Mouse (Mus musculus): ENCODE data around the gene Glt6d1.
A peak's percentile ranks its signal among the peaks of the same experiment; 100 is the strongest.

Gene Glt6d1

DNA sequence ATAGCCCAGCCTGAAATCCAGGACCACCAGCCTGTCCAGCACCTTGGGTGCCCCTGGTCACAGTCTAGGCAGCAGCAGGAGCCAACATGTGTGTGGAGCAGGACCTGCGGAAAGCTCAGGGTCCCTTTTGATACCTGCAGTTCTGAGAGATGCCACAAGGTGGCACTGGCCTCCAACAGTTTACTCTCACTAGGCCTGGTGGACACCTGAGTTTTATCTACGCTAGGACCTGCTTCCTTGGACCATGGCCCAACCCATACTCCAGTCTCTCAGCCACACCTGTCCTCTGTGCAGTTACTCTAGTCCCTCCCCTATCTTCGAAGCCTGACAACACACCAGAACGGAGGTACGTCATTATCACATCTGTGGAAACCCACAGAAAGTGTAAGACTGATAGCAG, 20.6 kb upstream of the Glt6d1 start:
- DNase-seq (ENCODE audit: low read depth, low spot score) = peak; percentile 73
- H3K36me3 ChIP-seq (ENCODE audit: control insufficient read depth, insufficient read depth, low read length, poor library complexity, severe bottlenecking) = no peaks in the 10 kb centered on the region
- H3K27me3 ChIP-seq (ENCODE audit: control insufficient read depth, insufficient read depth, low read length, poor library complexity, severe bottlenecking) = no peaks in the 10 kb centered on the region

DNA sequence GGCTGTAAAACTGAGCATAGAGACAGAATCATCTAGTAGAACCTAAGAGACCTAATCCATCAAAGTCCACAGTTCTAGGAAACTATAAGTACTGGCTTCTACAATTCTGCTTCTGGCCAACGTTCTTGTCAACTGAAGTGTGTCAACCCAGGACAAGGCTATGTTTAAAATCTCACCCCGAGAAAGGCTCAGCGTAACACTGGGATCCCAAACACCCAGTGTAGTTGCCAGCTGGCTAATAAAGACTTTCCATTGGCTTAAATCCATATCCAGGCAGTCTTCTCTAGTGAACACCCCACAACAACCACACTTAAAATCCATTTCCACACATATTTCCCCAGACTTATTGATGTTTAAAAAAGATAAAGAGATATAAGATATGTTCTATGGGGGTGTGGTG, 15.1 kb upstream of the Glt6d1 start:
- no peaks in the 10 kb centered on the region for H3K27me3 ChIP-seq (ENCODE audit: control insufficient read depth, insufficient read depth, low read length, poor library complexity, severe bottlenecking)
- no peaks in the 10 kb centered on the region for H3K36me3 ChIP-seq (ENCODE audit: control insufficient read depth, insufficient read depth, low read length, poor library complexity, severe bottlenecking)
- no peak for DNase-seq (ENCODE audit: low read depth, low spot score)

DNA sequence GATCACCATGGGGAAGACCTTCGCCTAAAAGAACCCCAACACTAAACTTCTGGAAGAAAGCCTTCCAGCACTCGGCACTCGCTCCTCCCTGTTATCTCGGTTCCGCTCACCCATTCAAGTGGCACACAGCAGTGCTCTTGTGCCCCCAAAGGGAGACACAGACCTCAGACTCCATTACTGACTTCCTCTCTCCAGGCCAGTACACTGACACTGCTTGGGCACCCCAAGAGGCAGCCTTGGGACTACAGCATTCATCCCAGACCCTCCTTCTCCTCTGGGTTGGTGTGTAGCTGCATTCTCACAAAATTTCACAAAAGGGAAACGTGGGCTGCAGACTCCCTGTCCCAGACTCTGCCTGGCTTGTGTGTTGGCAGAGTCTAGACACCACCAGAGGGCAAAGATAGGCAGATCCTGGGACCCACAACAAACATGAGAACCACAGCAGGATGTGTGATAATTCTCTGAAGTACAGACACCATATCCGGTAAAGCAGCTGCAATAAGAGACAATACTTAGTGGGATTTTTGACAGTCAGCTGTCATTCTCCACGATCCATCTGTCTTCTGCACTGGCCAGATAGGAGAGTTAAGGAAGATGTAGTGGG, 12.8 kb upstream of the Glt6d1 start:
- no peak for DNase-seq (ENCODE audit: low read depth, low spot score)
- no peaks in the 10 kb centered on the region for H3K27me3 ChIP-seq (ENCODE audit: control insufficient read depth, insufficient read depth, low read length, poor library complexity, severe bottlenecking)

DNA sequence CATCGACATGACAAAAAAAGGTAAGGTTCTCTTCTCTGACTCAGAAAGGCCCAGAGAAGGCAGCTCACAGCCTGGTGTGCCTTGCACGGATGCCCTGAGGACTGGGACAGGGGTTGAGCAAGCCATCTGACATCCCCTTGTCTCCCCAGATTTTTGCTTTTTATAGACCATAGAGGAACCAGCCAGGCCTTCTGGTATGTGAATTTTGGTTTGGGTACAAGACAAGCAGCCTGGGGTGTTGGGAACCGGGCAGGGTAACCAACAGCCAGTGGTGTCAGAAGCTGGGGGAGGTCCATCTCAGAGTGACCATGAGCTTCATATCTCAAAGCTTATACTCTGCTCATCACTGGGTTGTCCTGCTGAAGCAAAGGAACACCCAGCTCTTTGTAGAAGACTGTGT, 9.1 kb upstream of the Glt6d1 start:
- DNase-seq (ENCODE audit: low read depth, low spot score) = no peak
- H3K36me3 ChIP-seq (ENCODE audit: control insufficient read depth, insufficient read depth, low read length, poor library complexity, severe bottlenecking) = no peaks in the 10 kb centered on the region
- no peaks in the 10 kb centered on the region for H3K27me3 ChIP-seq (ENCODE audit: control insufficient read depth, insufficient read depth, low read length, poor library complexity, severe bottlenecking)

More for the DNA sequence above, 12.8 kb upstream of the Glt6d1 start:
- H3K36me3 ChIP-seq (ENCODE audit: control insufficient read depth, insufficient read depth, low read length, poor library complexity, severe bottlenecking) = no peaks in the 10 kb centered on the region

DNA sequence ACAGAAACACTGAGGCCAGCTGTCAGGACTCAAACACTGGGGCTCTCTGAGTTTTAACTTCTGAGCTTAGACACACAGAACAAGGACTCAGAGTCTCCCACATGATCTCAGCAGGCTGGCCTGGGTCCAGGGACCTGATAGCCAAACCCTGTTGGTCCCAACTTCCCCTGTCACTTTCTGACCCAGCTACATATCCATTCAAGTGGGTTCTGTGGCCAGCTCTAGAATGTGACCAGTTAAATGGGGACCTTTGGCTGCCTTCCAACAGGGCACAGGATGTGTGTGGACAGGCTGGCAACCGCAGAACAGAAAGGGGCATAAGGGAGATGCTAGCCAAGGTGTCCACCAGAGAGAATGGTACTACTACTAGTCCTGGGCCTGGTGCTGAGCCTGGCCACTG, 7.2 kb upstream of the Glt6d1 start, which contains the start of gene Lcn9:
Gene Lcn9, plus strand, starts transcription at position 348 of the 400 bp plus-strand sequence.
- Histone ChIP-seq H3K27me3 (ENCODE audit: control insufficient read depth, insufficient read depth, low read length, poor library complexity, severe bottlenecking) (no peaks in the 10 kb centered on the region), H3K36me3 (ENCODE audit: control insufficient read depth, insufficient read depth, low read length, poor library complexity, severe bottlenecking) (no peaks in the 10 kb centered on the region)
- no peak for DNase-seq (ENCODE audit: low read depth, low spot score)

DNA sequence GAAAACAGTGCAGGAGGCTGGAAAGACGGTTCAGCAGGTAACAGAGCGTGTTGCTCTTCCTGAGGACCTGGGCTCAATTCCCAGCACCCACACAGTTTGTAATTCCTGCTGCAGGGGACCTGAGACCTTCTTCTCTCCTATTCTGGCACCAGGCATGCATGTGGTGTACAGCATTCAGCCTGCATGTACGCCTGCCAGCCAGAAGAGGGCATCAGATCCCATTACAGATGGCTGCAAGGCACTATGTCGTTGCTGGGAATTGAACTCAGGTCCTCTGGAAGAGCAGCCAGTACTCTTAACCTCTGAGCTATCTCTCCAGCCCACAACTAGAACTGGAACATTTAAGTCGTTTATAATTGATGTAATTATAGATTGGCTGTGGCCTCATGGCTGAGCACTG, 2.3 kb downstream of the Glt6d1 start:
- Histone ChIP-seq H3K27me3 (ENCODE audit: control insufficient read depth, insufficient read depth, low read length, poor library complexity, severe bottlenecking) (no peaks in the 10 kb centered on the region), H3K36me3 (ENCODE audit: control insufficient read depth, insufficient read depth, low read length, poor library complexity, severe bottlenecking) (no peaks in the 10 kb centered on the region)
- no peak for DNase-seq (ENCODE audit: low read depth, low spot score)

DNA sequence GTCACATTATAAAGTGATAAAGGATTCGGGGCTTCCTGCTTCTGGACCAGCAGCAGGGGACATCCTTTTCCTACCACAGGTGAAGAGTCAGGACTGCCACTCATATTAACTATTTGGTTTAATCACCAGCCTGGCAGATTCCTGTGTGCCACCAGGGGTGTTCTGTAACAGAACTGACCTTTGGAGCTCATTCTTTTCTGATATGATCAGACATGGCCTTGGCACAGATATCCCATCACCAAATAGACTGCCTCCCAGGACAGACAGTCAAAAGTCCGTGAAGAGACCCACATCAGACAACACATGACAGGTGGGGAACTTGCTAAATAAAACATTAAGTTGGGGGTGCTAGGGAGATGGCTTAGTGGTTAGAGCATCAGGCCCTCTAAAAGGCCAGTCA, 3.9 kb downstream of the Glt6d1 start:
- no peak for DNase-seq (ENCODE audit: low read depth, low spot score)
- H3K27me3 ChIP-seq (ENCODE audit: control insufficient read depth, insufficient read depth, low read length, poor library complexity, severe bottlenecking) = no peaks in the 10 kb centered on the region
- H3K36me3 ChIP-seq (ENCODE audit: control insufficient read depth, insufficient read depth, low read length, poor library complexity, severe bottlenecking) = no peaks in the 10 kb centered on the region

DNA sequence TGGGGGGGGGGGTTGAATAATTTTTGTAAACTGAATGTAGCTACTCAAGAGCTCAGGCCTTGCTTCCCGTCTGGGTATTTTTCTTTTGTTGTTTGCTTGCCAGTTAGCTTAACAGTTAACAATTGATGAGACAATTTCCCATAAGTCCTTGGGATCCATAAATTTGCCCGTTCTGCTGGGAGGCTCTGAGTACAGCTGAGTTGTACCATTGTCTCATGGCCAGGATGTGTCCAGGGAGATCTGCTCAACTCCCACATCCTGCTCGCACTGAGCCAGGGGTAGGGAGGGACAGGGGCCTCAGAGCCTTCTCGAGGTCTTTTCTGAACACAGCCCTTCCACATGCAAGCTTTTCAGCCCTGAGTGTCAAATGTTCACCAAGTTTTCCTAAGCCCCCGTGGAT, 17.6 kb downstream of the Glt6d1 start:
- H3K27me3 ChIP-seq (ENCODE audit: control insufficient read depth, insufficient read depth, low read length, poor library complexity, severe bottlenecking) = no peaks in the 10 kb centered on the region
- no peak for DNase-seq (ENCODE audit: low read depth, low spot score)
- H3K36me3 ChIP-seq (ENCODE audit: control insufficient read depth, insufficient read depth, low read length, poor library complexity, severe bottlenecking) = no peaks in the 10 kb centered on the region

DNA sequence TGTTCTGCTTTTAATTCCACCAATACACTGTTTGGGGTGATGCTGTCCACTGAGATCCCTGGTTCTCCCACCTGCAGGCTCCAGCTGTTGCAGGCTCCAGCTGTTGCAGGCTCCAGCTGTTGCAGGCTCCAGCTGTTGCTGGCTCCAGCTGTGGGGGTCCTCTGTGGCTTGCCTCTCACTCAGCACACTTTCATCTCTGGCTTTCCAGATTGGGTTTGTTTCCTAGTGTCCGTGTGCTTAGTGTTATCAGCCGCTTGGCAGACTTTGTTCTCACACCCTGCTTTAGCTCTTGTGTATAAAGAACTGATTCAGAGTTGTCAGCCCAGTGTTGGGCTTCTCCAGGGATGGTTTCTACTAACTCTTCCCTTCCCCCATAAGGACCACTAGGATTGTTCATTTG, 18.0 kb downstream of the Glt6d1 start:
- DNase-seq (ENCODE audit: low read depth, low spot score) = no peak
- H3K36me3 ChIP-seq (ENCODE audit: control insufficient read depth, insufficient read depth, low read length, poor library complexity, severe bottlenecking) = no peaks in the 10 kb centered on the region
- no peaks in the 10 kb centered on the region for H3K27me3 ChIP-seq (ENCODE audit: control insufficient read depth, insufficient read depth, low read length, poor library complexity, severe bottlenecking)

DNA sequence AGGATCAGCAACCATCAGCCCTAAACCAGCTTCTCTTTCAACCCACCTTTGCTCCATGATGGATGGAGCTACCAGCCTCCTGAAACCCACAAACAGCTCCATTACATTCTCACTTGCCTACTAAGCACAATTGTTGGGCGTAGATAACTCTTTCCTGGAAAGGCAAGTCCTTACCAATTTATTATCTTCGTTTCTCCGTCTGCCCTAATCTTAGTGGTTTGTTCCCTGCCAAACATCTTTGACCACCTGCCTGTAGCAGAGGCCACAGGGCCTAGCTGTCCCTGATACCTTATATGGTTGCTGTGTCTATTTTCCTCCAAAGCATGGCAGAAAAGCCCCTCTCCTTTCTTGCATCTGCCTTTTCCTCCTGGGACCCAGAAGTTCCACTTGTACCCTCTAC, 26.6 kb downstream of the Glt6d1 start:
- DNase-seq (ENCODE audit: low read depth, low spot score) = no peak
- Histone ChIP-seq H3K36me3 (ENCODE audit: control insufficient read depth, insufficient read depth, low read length, poor library complexity, severe bottlenecking) (no peaks in the 10 kb centered on the region), H3K27me3 (ENCODE audit: control insufficient read depth, insufficient read depth, low read length, poor library complexity, severe bottlenecking) (no peaks in the 10 kb centered on the region)

DNA sequence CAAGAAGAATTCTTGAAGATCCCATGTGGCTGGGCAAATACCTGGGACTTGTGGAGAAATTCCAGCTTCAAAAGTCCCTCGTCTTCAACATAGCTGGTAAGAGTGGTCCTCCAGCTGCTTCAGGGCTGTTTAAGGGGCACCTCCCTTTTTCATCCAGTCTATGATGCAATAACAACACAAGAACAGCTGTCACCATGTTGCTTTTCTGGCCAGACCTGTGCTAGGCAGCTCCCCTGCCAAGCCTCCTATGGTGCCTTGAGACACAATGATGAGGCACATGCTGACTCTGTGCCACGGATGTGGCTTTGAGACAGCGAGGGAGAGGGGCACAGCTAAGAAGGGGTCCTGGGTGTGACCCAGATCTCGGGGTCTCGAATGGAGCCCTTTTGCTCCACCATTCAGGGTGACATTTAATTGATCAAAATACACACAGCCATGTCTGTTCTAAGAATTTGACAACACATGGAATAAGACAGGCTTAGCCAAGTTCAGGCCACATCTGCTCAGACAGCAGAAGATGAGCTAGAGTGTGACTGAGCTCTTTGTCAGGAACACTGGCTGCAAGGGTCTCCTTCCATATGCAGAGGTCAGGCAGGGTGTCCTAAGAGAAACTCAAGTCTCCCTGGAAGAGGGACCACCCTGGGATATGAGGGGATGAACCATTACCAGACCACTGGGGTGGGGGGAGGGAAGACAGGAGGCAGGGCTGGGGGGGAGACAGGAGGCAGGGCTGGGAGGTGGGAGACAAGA, 29.9 kb downstream of the Glt6d1 start:
- Histone ChIP-seq H3K27me3 (ENCODE audit: control insufficient read depth, insufficient read depth, low read length, poor library complexity, severe bottlenecking) (no peaks in the 10 kb centered on the region), H3K36me3 (ENCODE audit: control insufficient read depth, insufficient read depth, low read length, poor library complexity, severe bottlenecking) (no peaks in the 10 kb centered on the region)
- DNase-seq (ENCODE audit: low read depth, low spot score) = no peak

DNA sequence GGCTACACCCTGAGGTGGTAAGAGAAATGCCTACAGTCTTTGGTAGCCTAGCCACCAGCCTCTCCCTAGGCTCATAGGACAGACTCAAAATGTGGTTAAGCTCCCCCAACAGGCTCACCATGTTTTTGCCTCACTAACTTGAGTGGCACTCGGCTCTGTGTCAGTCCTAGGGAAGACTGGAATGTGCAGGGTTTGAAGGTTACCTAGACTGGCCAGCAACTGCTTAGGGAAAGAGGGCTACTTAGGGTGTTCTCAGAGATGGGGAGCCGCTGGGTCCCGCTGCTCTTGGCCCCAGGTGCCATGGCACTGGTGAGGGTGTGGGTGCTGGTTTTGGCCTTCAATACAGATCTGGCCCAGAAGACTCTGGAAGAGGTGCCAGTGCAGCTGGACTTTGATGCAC, 33.7 kb downstream of the Glt6d1 start, which contains the start of gene Gm13539:
Gene Gm13539, plus strand, starts transcription at position 301 of the 400 bp plus-strand sequence.
- H3K36me3 ChIP-seq (ENCODE audit: control insufficient read depth, insufficient read depth, low read length, poor library complexity, severe bottlenecking) = no peaks in the 10 kb centered on the region
- no peak for DNase-seq (ENCODE audit: low read depth, low spot score)

DNA sequence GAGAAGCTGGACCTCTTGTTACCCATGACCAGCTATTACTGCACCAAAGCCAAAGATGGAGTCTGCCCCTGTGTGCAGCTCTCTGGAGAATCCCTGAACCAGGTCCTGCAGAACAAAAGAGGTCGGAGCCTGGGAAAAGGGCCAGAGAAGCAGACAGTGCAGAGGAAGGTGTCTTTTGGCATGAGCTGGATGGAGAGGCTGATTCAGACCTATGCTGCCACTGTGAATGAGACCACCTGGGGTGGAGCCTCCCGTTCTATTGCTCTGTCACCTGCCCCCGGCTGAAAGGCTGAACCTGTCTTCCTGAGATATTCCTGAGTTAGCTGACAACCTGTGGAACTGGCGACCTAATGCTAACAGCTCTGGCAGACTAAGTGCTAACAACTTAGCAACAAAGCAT, 34.7 kb downstream of the Glt6d1 start:
- no peak for DNase-seq (ENCODE audit: low read depth, low spot score)
- Histone ChIP-seq H3K27me3 (ENCODE audit: control insufficient read depth, insufficient read depth, low read length, poor library complexity, severe bottlenecking) (no peaks in the 10 kb centered on the region), H3K36me3 (ENCODE audit: control insufficient read depth, insufficient read depth, low read length, poor library complexity, severe bottlenecking) (no peaks in the 10 kb centered on the region)

More for the DNA sequence above, 33.7 kb downstream of the Glt6d1 start, which contains the start of gene Gm13539:
- no peaks in the 10 kb centered on the region for H3K27me3 ChIP-seq (ENCODE audit: control insufficient read depth, insufficient read depth, low read length, poor library complexity, severe bottlenecking)

DNA sequence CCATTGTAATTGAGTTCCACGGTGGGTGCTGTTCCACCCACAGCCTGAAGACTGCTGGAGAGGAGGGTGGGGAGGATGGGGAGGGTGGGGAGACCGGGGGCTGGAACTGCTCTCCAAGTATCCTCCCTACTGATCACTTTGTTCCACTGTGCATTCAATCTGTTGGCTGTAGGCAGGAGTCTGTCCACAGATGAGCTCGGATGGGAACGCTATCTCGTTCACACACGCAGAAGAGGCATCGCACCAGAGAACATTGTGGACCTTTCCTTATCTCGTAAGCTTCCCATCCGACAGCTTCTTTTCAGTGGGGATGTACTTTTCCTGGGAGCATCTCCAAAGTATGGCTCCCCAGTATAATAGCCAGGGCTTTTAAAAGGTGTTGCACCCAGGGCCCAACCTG, 36.6 kb downstream of the Glt6d1 start:
- H3K27me3 ChIP-seq (ENCODE audit: control insufficient read depth, insufficient read depth, low read length, poor library complexity, severe bottlenecking) = no peaks in the 10 kb centered on the region
- no peak for DNase-seq (ENCODE audit: low read depth, low spot score)
- H3K36me3 ChIP-seq (ENCODE audit: control insufficient read depth, insufficient read depth, low read length, poor library complexity, severe bottlenecking) = no peaks in the 10 kb centered on the region

DNA sequence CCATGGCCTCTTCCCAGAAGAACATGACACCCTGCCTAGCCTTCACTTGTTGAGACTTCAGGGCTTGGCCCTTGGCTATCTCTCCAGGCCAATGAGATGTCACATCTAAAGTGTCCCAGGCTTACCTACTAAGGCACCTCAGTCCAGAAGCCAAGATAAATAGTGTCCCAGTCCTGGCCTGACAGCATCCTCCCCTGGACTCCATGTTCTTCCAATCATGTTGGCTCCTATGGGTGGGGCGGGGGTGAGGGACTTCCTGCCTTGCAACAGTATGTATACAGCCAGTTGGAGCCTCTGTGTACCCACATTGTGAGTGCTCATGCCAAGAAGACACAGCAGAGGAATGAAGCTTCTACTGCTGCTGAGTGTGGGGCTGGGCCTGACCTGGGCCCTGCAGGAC, 38.9 kb downstream of the Glt6d1 start, which contains the start of gene Lcn11:
Gene Lcn11, plus strand, starts transcription at position 301 of the 400 bp plus-strand sequence.
- no peaks in the 10 kb centered on the region for H3K27me3 ChIP-seq (ENCODE audit: control insufficient read depth, insufficient read depth, low read length, poor library complexity, severe bottlenecking)

More for the DNA sequence above, 38.9 kb downstream of the Glt6d1 start, which contains the start of gene Lcn11:
- no peak for DNase-seq (ENCODE audit: low read depth, low spot score)
- H3K36me3 ChIP-seq (ENCODE audit: control insufficient read depth, insufficient read depth, low read length, poor library complexity, severe bottlenecking) = no peaks in the 10 kb centered on the region

Measured in splenic B cell, adult 2 months (primary cell).